Mouse (Mus musculus): ENCODE measurements at regions not wholly inside any gene's neighbourhood (a gene's known extent, or its start where the extent isn't known, plus 50 kb on each side); places are given as distances from the start of the nearest gene placed in this dataset.
A peak's percentile ranks its signal among the peaks of the same experiment; 100 is the strongest.

GRCm38 (mm10) chr17:83954291-83955057 lies 106.7 kb upstream of the Haao start:
- H3K4me3 ChIP-seq: no peak overlapping the region
- no peak for ATAC-seq
- no peak overlapping the region for H3K4me2 ChIP-seq
- peak overlapping the region; percentile 81 for H3K27ac ChIP-seq
- 47% methylated on average over 16 of the region's 16 CpGs for WGBS (ENCODE audit: insufficient replicate concordance)
- no peaks in the 10 kb centered on the region for H3K27me3 ChIP-seq (replicated peaks)
- no peaks in the 10 kb centered on the region for H3K36me3 ChIP-seq
- H3K9ac ChIP-seq: no peak overlapping the region; the same call in 1 of the 2 replicates
- H3K9me3 ChIP-seq (replicated peaks): no peaks in the 10 kb centered on the region
- peaks cover 61% of the 10 kb centered on the region for H3K4me1 ChIP-seq

DNA sequence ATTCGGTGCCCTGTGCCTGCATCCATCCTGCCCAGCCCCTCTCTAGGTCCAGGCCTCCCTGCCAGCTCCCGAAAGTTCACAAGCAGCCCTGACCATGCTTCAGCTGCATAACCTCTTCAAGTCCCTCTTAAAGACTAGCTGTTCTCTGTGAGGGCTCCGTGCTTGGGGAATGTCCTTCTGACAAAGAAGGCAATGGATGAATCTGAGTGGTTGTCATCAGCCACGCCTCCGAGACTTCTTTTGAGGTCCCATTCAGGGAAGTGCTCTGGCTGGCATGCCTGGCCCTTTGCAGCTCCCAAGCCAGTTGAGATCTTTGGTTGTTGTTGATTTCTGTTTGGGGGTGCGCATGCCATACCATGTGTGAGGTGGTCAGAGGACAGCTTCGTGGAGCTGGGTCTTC lies 105.9 kb upstream of the Haao start:
- 59% methylated on average over 7 of the region's 7 CpGs for WGBS (ENCODE audit: insufficient replicate concordance)
- Histone ChIP-seq H3K9me3 (replicated peaks) (no peaks in the 10 kb centered on the region), H3K4me3 (no peak overlapping the region), H3K9ac (no peak overlapping the region), H3K4me2 (no peak overlapping the region), H3K27ac (peak overlapping the region; percentile 81), H3K4me1 (peaks cover 52% of the 10 kb centered on the region), H3K36me3 (no peaks in the 10 kb centered on the region), H3K27me3 (replicated peaks) (no peaks in the 10 kb centered on the region)
- no peak for ATAC-seq

DNA sequence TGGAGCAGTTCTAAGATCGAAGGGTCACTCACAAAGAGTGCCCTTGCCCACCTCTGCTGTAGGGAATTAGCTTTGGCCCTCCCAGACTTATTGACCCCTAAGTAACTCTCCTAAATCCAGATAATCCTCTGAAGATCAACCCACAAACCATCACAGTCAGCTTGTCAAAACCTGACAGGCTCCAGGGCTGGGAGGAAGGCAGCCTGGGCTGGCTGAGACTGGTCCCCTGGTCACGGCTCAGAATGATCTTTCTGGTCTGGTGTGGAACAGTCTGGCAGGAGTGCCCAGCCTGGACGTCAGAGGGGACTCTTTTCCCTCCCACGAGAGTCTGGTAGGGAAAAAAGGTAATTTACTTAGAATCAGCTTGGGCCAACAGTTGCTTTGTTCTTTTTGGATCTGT lies 99.0 kb upstream of the Haao start:
- no peak for ATAC-seq
- H3K27me3 ChIP-seq (replicated peaks): no peaks in the 10 kb centered on the region
- no peak overlapping the region for H3K4me3 ChIP-seq
- H3K9me3 ChIP-seq (replicated peaks): 0 out of 2 replicates have a peak, but pooled peaks cover 5% of the 10 kb centered on the region
- H3K4me1 ChIP-seq: no peaks in the 10 kb centered on the region
- WGBS (ENCODE audit: insufficient replicate concordance): 48% methylated on average over 4 of the region's 4 CpGs
- H3K36me3 ChIP-seq: no peaks in the 10 kb centered on the region
- no peak overlapping the region for H3K4me2 ChIP-seq
- H3K9ac ChIP-seq: no peak overlapping the region
- H3K27ac ChIP-seq: no peak overlapping the region

- Histone ChIP-seq H3K27ac (no peak overlapping the region), H3K27me3 (replicated peaks) (no peaks in the 10 kb centered on the region; the same call in 1 of the 2 replicates), H3K4me1 (peaks cover 10% of the 10 kb centered on the region; the same call in 1 of the 2 replicates), H3K9me3 (replicated peaks) (0 out of 2 replicates have a peak, but pooled peaks cover 5% of the 10 kb centered on the region), H3K4me2 (no peak overlapping the region), H3K4me3 (no peak overlapping the region), H3K36me3 (no peaks in the 10 kb centered on the region), H3K9ac (no peak overlapping the region)
- ATAC-seq: no peak
- 76% methylated on average over 10 of the region's 10 CpGs for WGBS (ENCODE audit: insufficient replicate concordance)
These were observed 91.6 kb upstream of the Haao start for GRCm38 (mm10) chr17:83939344-83939743.

DNA sequence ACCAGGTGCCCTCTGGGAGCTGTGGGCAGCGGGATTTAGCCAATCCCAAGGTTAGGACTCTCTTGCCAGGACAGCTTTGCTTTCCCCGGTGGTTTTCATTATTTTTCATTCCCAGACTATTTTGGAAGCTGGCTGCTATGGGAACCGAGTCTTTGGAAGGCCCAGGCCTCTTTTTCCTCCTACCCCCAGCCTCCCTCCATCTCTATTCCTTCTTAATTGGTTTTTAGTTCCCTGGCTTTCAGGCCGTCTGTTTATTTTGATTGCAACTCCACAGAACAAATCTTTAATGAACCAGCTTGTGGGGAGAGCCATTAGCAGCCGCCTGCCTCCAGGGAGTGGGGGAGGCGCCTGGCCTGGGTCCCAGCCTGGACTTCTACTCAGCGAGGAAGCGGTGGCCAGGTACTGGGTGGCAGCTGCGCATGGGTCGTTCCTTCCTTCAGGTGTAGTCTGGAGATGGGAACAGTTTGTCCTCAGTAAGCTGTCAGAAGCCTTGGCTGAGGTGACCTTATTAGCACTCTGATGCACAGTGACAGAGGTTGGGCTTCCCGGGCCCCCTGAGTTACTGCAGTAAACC lies 91.0 kb upstream of the Haao start:
- WGBS (ENCODE audit: insufficient replicate concordance): 65% methylated on average over 11 of the region's 11 CpGs
- Histone ChIP-seq H3K27me3 (replicated peaks) (no peaks in the 10 kb centered on the region; the same call in 1 of the 2 replicates), H3K9me3 (replicated peaks) (0 out of 2 replicates have a peak, but pooled peaks cover 2% of the 10 kb centered on the region), H3K27ac (peak overlapping the region; percentile 32; the same call in 1 of the 2 replicates), H3K4me2 (no peak overlapping the region), H3K9ac (no peak overlapping the region), H3K4me3 (no peak overlapping the region), H3K4me1 (peaks cover 10% of the 10 kb centered on the region; the same call in 1 of the 2 replicates), H3K36me3 (no peaks in the 10 kb centered on the region)
- no peak for ATAC-seq

DNA sequence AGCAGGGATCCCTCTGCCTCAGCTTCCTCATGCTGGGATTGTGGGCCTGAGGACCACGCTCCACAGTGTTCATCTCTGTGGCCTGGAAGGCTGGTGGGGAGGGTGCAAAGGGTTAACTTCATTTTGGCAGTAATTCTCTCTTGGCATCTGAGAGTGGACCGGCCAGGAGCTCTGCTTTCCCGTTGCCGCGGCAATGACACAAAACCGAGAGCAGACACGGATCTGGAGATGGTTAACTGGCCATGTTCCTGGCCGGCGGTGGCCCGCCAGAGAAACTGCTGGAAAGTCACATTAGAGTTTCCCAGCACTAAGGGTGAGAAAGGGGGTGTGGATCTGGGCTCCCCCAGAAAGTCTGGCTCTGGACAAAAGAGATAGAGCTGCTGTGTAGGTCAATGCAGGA lies 89.8 kb upstream of the Haao start:
- no peak overlapping the region for H3K4me3 ChIP-seq
- no peaks in the 10 kb centered on the region for H3K9me3 ChIP-seq (replicated peaks)
- H3K9ac ChIP-seq: no peak overlapping the region
- H3K36me3 ChIP-seq: no peaks in the 10 kb centered on the region
- no peaks in the 10 kb centered on the region; the same call in 1 of the 2 replicates for H3K27me3 ChIP-seq (replicated peaks)
- H3K4me1 ChIP-seq: peaks cover 10% of the 10 kb centered on the region; the same call in 1 of the 2 replicates
- no peak for ATAC-seq
- H3K4me2 ChIP-seq: no peak overlapping the region
- 74% methylated on average over 10 of the region's 10 CpGs for WGBS (ENCODE audit: insufficient replicate concordance)
- no peak overlapping the region for H3K27ac ChIP-seq

DNA sequence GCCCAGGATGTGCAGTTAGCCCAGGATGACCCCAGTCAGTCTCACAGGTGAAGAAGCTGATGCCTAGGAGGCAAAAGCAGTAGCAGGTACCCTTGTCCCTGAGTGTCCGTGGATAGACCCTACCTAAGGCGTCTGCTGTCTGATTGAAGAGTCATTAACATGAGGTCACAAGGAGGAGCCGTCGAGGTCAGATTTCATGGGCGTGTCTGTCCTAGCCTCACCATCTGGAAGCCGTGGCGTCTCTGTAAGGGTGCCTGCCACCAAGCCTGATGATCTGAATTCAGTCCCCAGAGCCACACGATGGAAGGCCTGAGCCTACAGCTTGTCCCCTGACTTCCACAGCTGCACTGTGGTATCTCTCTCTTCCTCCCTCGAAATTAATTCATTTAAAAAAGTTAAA lies 88.9 kb upstream of the Haao start:
- 50% methylated on average over 9 of the region's 9 CpGs for WGBS (ENCODE audit: insufficient replicate concordance)
- H3K36me3 ChIP-seq: no peaks in the 10 kb centered on the region
- no peaks in the 10 kb centered on the region for H3K9me3 ChIP-seq (replicated peaks)
- no peak overlapping the region for H3K27ac ChIP-seq
- H3K4me1 ChIP-seq: peaks cover 10% of the 10 kb centered on the region; the same call in 1 of the 2 replicates
- no peaks in the 10 kb centered on the region; the same call in 1 of the 2 replicates for H3K27me3 ChIP-seq (replicated peaks)
- no peak for ATAC-seq
- H3K4me2 ChIP-seq: no peak overlapping the region
- no peak overlapping the region for H3K4me3 ChIP-seq
- no peak overlapping the region for H3K9ac ChIP-seq

DNA sequence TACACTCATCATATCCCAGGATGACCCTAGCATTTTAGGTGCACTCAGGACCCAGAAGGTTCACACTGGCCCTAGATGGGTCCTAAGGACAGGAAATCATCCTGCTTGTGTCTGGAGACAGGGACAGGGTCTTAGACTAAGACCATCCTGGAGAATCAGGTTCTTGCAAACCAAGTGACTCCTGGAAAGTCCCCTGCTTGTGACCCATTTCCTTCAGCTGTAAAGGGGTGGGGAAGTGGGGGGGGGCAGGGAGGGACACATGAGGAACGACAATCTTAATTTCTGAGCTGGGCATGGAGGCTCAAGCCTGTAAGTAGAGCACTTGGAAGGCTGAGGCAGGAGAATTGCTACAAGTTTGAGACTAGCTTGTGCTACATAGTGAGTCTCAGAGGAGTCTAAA lies 88.2 kb upstream of the Haao start:
- ATAC-seq: no peak
- WGBS (ENCODE audit: insufficient replicate concordance): 6% methylated on average over 1 of the region's 1 CpGs
- H3K4me3 ChIP-seq: no peak overlapping the region
- no peak overlapping the region for H3K27ac ChIP-seq
- no peak overlapping the region for H3K9ac ChIP-seq
- H3K9me3 ChIP-seq (replicated peaks): no peaks in the 10 kb centered on the region
- H3K4me1 ChIP-seq: peaks cover 10% of the 10 kb centered on the region; the same call in 1 of the 2 replicates
- no peak overlapping the region for H3K4me2 ChIP-seq
- H3K36me3 ChIP-seq: no peaks in the 10 kb centered on the region
- H3K27me3 ChIP-seq (replicated peaks): no peaks in the 10 kb centered on the region; the same call in 1 of the 2 replicates

- 0 out of 2 replicates have a peak, but pooled peaks have one; percentile 40 for ATAC-seq
- H3K4me1 ChIP-seq: peaks cover 10% of the 10 kb centered on the region; the same call in 1 of the 2 replicates
- no peak overlapping the region for H3K4me3 ChIP-seq
- 52% methylated on average over 5 of the region's 5 CpGs for WGBS (ENCODE audit: insufficient replicate concordance)
- no peaks in the 10 kb centered on the region for H3K9me3 ChIP-seq (replicated peaks)
- H3K27me3 ChIP-seq (replicated peaks): no peaks in the 10 kb centered on the region; the same call in 1 of the 2 replicates
- H3K27ac ChIP-seq: no peak overlapping the region
- no peak overlapping the region for H3K9ac ChIP-seq
- H3K36me3 ChIP-seq: no peaks in the 10 kb centered on the region
- no peak overlapping the region for H3K4me2 ChIP-seq
These were observed 87.5 kb upstream of the Haao start for GRCm38 (mm10) chr17:83935232-83935631.

DNA sequence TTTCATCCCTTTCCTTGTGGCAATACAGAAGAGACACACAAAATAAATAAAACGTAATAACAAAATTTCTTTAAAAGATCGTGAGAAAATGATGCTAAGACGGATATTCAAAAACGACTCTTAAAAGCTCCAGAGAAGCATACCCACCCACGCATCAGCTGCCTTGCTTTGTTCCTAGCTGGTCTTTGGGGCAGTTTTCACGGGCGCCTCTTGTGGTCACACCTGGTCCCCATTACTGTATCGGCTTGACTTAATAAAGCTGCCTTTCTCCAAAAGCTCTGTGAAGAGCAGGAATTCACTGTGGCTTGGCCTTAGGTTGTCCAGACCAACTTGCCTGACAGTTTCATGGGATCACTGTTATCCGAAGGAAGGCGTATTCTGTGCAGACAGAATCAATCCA lies 86.0 kb upstream of the Haao start:
- Histone ChIP-seq H3K4me1 (peaks cover 10% of the 10 kb centered on the region; the same call in 1 of the 2 replicates), H3K9ac (no peak overlapping the region), H3K9me3 (replicated peaks) (no peaks in the 10 kb centered on the region), H3K4me3 (no peak overlapping the region), H3K27me3 (replicated peaks) (no peaks in the 10 kb centered on the region; the same call in 1 of the 2 replicates), H3K4me2 (no peak overlapping the region), H3K27ac (no peak overlapping the region), H3K36me3 (no peaks in the 10 kb centered on the region)
- 79% methylated on average over 10 of the region's 10 CpGs for whole genome bisulfite sequencing (ENCODE audit: insufficient replicate concordance)
- ATAC-seq: no peak

- Histone ChIP-seq H3K9ac (no peak overlapping the region), H3K4me2 (no peak overlapping the region), H3K4me3 (no peak overlapping the region), H3K9me3 (replicated peaks) (no peaks in the 10 kb centered on the region), H3K27ac (no peak overlapping the region), H3K36me3 (no peaks in the 10 kb centered on the region), H3K27me3 (replicated peaks) (no peaks in the 10 kb centered on the region), H3K4me1 (no peaks in the 10 kb centered on the region)
- no peak for ATAC-seq
- WGBS (ENCODE audit: insufficient replicate concordance): 78% methylated on average over 5 of the region's 5 CpGs
These were observed 82.6 kb upstream of the Haao start for GRCm38 (mm10) chr17:83930401-83930800.

GRCm38 (mm10) chr17:83927749-83928387 lies 80.1 kb upstream of the Haao start:
- Histone ChIP-seq H3K4me3 (no peak overlapping the region), H3K27me3 (replicated peaks) (no peaks in the 10 kb centered on the region), H3K36me3 (no peaks in the 10 kb centered on the region), H3K27ac (no peak overlapping the region), H3K4me1 (peaks cover 23% of the 10 kb centered on the region), H3K9me3 (replicated peaks) (no peaks in the 10 kb centered on the region), H3K9ac (no peak overlapping the region), H3K4me2 (no peak overlapping the region)
- WGBS (ENCODE audit: insufficient replicate concordance): 67% methylated on average over 6 of the region's 6 CpGs
- ATAC-seq: no peak

Measured in liver, embryonic 12.5 days (tissue).